Mouse (Mus musculus) heart, postnatal 0 days (tissue): ENCODE data around the gene Tbc1d17. TPM values are rescaled to one million over a fixed set of nuclear protein-coding genes. Genes with fewer than 3 reads are reported as not detected.

Experiments
- ATAC-seq: fragments of 200-750 bp; cut with Nextera tagmentation; 2 replicates; pipeline ENCODE4 v1.8.0; 2017; ENCODE audit warnings: low read depth, moderate number of reproducible peaks, moderate library complexity; ENCODE audit not compliant: insufficient read depth
- DNase-seq: peaks from one replicate; pipeline ENCODE4 v3.0.0-alpha.2; 2016; ENCODE audit warnings: low spot score
- H3K27ac ChIP-seq: fragments of 300-500 bp; sonication (generic); 2 replicates; pipeline ENCODE4 v1.5.1; 2014; ENCODE audit warnings: low read depth, mild to moderate bottlenecking
- H3K27me3 ChIP-seq: fragments of 300-500 bp; sonication (generic); 2 replicates; pipeline ENCODE4 v1.6.1; 2014; ENCODE audit warnings: low read length, mixed read lengths; ENCODE audit not compliant: control insufficient read depth, insufficient read depth
- H3K36me3 ChIP-seq: fragments of 300-500 bp; sonication (generic); replicated peaks from 2 replicates; pipeline ENCODE4 v1.6.1; 2014; ENCODE audit warnings: low read length, mixed read lengths; ENCODE audit not compliant: control insufficient read depth, insufficient read depth
- H3K4me1 ChIP-seq: fragments of 300-500 bp; sonication (generic); 2 replicates; pipeline ENCODE4 v1.6.1; 2014; ENCODE audit warnings: antibody characterized with exemption; ENCODE audit not compliant: control insufficient read depth, insufficient read depth
- H3K4me2 ChIP-seq: fragments of 300-500 bp; sonication (generic); 2 replicates; pipeline ENCODE4 v1.6.1; 2014; ENCODE audit warnings: low read depth, mild to moderate bottlenecking, low read length, moderate library complexity
- H3K4me3 ChIP-seq: fragments of 300-500 bp; sonication (generic); 2 replicates; pipeline ENCODE4 v1.5.1; 2014; ENCODE audit warnings: low read depth, low read length
- H3K9ac ChIP-seq: fragments of 300-500 bp; sonication (generic); replicated peaks from 2 replicates; pipeline ENCODE4 v1.6.1; 2014; ENCODE audit warnings: low read depth, low read length, mixed read lengths
- H3K9me3 ChIP-seq: fragments of 300-500 bp; sonication (generic); replicated peaks from 2 replicates; pipeline ENCODE4 v1.6.1; 2016; ENCODE audit warnings: low read length; ENCODE audit not compliant: control insufficient read depth
- CTCF ChIP-seq: IDR thresholded peaks from 2 replicates; pipeline ENCODE4 v1.5.1; 2016; ENCODE audit warnings: antibody characterized with exemption, control low read depth, low read depth
- EP300 ChIP-seq: IDR thresholded peaks from 2 replicates; pipeline ENCODE4 v1.6.1; 2016; ENCODE audit warnings: antibody characterized with exemption, low read depth
- WGBS: fragments of 180-500 bp; shearing (Covaris S2); extraction: QIAGEN DNeasy Blood & Tissue Kit; methylation state at CpG from one replicate; pipeline ENCODE4 v1.1.7; 2014; 5-methylcytosine and 5-hydroxymethylcytosine counted together
- polyA plus RNA-seq: library from polyadenylated mRNA; unstranded; fragments of >200 nt; fragmentation: Nextera tagmentation; extraction: Ambion mirVana; gene quantifications from 2 replicates; pipeline ENCODE4 v1.2.1, GENCODE M21; 2015
- total RNA-seq: library from RNA; depleted of rRNA; stranded (reverse); fragments of >200 nt; gene quantifications from 2 replicates; pipeline ENCODE4 v1.2.3, GENCODE M21; 2014; ENCODE audit warnings: low replicate concordance

Tbc1d17 gene
- total and polyA plus RNA-seq, 2 experiments from 2014 or later: 51.7 to 101 TPM

- Histone ChIP-seq H3K4me2 (no peak overlapping the region), H3K36me3 (peaks cover under 1% of the 10 kb centered on the region; the same call in 1 of the 2 replicates), H3K9me3 (no peaks in the 10 kb centered on the region), H3K4me3 (no peak overlapping the region), H3K27me3 (no peaks in the 10 kb centered on the region), H3K27ac (no peak overlapping the region), H3K4me1 (peaks cover 30% of the 10 kb centered on the region), H3K9ac (no peak overlapping the region)
- ATAC-seq (no peak), DNase-seq (no peak)
- WGBS: 53% methylated on average over 1 of the region's 1 CpGs
- TF ChIP-seq EP300 (no peak), CTCF (no peak)
Observed at GRCm38 (mm10) chr7:44871181-44871580, 22.3 kb upstream of the Tbc1d17 start.

- H3K4me1 ChIP-seq: peaks cover 35% of the 10 kb centered on the region
- WGBS: 86% methylated on average over 6 of the region's 6 CpGs
Observed at GRCm38 (mm10) chr7:44870614-44871013, 21.7 kb upstream of the Tbc1d17 start.

GRCm38 (mm10) chr7:44869697-44870528, 21.0 kb upstream of the Tbc1d17 start, which contains the start of gene Ptov1:
Ptov1 (minus strand) TSS chr7:44869788.
- Histone ChIP-seq H3K4me1 (peaks cover 42% of the 10 kb centered on the region), H3K27me3 (no peaks in the 10 kb centered on the region)
- TF ChIP-seq CTCF (no peak), EP300 (peak; percentile 4; the same call in 1 of the 2 replicates)

More at GRCm38 (mm10) chr7:44870614-44871013, 21.7 kb upstream of the Tbc1d17 start:
- Histone ChIP-seq H3K36me3 (no peaks in the 10 kb centered on the region), H3K9me3 (no peaks in the 10 kb centered on the region), H3K27ac (peak overlapping the region; percentile 100), H3K27me3 (no peaks in the 10 kb centered on the region), H3K9ac (peak overlapping the region; percentile 96; the same call in 1 of the 2 replicates), H3K4me3 (peak overlapping the region; percentile 99; the same call in 1 of the 2 replicates), H3K4me2 (peak overlapping the region; percentile 83)
- DNase-seq (no peak), ATAC-seq (no peak)
- TF ChIP-seq EP300: no peak
- TF ChIP-seq CTCF: no peak

GRCm38 (mm10) chr7:44868919-44869696, 20.2 kb upstream of the Tbc1d17 start:
- TF ChIP-seq CTCF (no peak), EP300 (no peak)
- under 1% methylated on average over 83 of the region's 108 CpGs for WGBS
- ATAC-seq (peak; percentile 22), DNase-seq (no peak)
- H3K36me3 ChIP-seq: peaks cover 13% of the 10 kb centered on the region
- H3K4me1 ChIP-seq: peaks cover 50% of the 10 kb centered on the region
- no peaks in the 10 kb centered on the region for H3K27me3 ChIP-seq
- no peaks in the 10 kb centered on the region for H3K9me3 ChIP-seq
- peak overlapping the region; percentile 99 for H3K4me3 ChIP-seq
- H3K4me2 ChIP-seq: peak overlapping the region; percentile 83
- peak overlapping the region; percentile 100 for H3K27ac ChIP-seq
- peak overlapping the region; percentile 96 for H3K9ac ChIP-seq

More at GRCm38 (mm10) chr7:44869697-44870528, 21.0 kb upstream of the Tbc1d17 start, which contains the start of gene Ptov1:
- Histone ChIP-seq H3K4me2 (peak within 1 kb of the TSS; percentile 83), H3K9ac (peak within 1 kb of the TSS; percentile 96), H3K36me3 (peaks cover 5% of the 10 kb centered on the region; the same call in 1 of the 2 replicates), H3K9me3 (no peaks in the 10 kb centered on the region), H3K4me3 (peak within 1 kb of the TSS; percentile 99), H3K27ac (peak within 1 kb of the TSS; percentile 100)
- 4% methylated on average over 29 of the region's 29 CpGs for WGBS
- peak; percentile 89 for ATAC-seq
- peak; percentile 100 for DNase-seq

- TF ChIP-seq EP300 (no peak), CTCF (no peak)
- Histone ChIP-seq H3K27me3 (no peaks in the 10 kb centered on the region), H3K4me2 (peak overlapping the region; percentile 83), H3K36me3 (peaks cover 19% of the 10 kb centered on the region), H3K27ac (peak overlapping the region; percentile 100), H3K9ac (peak overlapping the region; percentile 96), H3K4me1 (peaks cover 50% of the 10 kb centered on the region), H3K4me3 (peak overlapping the region; percentile 99), H3K9me3 (no peaks in the 10 kb centered on the region)
- 8% methylated on average over 16 of the region's 16 CpGs for WGBS
- ATAC-seq: no peak
- no peak for DNase-seq
Observed at GRCm38 (mm10) chr7:44868465-44868864, 19.6 kb upstream of the Tbc1d17 start.
